Mouse (Mus musculus) right cerebral cortex, adult 18-20 months (tissue): ENCODE measurements around the gene Ncf1.
A peak's percentile ranks its signal among the peaks of the same experiment; 100 is the strongest.

Experiments used
- DNase-seq: peaks from one replicate; pipeline ENCODE4 v3.0.0; 2022; ENCODE audit warnings: mixed read lengths

Ncf1 gene

GRCm38 (mm10) chr5:134229391-134229790 lies at the start of gene Ncf1:
TSS of gene Ncf1 (minus strand) at chr5:134229625.
- DNase-seq: no peak

DNA sequence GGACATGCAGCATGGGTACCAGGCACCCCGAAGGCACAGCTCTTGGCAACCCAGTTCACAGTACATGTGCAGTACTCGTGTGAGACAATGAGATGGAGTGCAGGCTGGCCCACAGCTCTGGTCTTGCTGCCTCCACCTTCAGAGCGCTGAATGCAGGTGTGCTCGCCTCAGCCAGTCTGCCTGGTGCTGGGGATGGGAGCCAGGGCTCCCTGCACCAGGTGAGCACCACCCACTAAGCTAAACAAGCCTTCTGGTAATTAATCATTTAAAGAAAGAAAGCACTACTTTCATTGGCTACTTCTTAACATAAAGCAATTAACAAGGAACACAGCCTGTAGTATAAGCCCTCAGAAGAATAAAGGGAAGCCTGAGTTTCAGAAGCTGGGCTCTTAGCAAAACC lies 47.7 kb upstream of the Ncf1 start:
- no peak for DNase-seq

- no peak for DNase-seq
These were observed 46.1 kb upstream of the Ncf1 start for GRCm38 (mm10) chr5:134275556-134275955.

DNA sequence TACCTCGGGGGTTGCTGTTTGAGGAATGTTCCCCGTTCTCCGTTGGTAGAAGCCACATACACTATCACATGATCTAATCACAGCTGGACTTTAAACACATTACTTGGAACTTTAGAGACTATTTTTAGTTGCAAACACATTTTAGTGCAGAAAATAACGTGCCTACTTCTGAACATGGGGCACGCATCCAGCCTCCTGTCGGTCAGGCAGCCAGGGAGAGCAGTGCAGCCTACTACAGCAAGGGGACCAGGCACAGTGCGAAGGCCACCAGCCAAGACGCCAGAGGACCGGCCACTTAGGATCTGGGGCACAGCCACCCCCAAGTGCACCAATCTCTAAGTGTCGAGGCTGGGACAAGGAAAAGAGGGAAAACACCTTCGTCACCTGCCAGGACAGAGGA lies 45.6 kb upstream of the Ncf1 start:
- DNase-seq: no peak

- DNase-seq: no peak
These were observed 44.3 kb upstream of the Ncf1 start for GRCm38 (mm10) chr5:134273761-134274160.

DNA sequence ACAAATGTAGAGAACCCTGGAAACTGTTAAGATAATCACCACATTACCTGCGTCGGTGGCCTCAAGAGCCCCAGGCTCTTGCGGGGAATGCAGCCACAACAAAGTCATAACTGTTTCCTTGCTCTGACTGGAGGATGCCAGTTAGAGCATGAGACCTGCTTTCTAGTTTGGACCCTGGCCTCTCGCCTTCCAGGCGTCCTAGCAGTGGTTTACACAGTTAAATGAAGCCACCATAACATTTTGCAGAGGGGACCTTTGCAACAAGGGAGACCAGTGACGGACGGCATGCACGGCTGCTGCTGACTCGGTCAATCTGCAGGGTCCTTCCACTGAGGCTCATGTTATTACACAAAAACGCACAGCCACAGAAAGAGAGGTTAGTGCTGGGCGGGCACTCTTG lies 43.3 kb upstream of the Ncf1 start:
- no peak for DNase-seq

DNA sequence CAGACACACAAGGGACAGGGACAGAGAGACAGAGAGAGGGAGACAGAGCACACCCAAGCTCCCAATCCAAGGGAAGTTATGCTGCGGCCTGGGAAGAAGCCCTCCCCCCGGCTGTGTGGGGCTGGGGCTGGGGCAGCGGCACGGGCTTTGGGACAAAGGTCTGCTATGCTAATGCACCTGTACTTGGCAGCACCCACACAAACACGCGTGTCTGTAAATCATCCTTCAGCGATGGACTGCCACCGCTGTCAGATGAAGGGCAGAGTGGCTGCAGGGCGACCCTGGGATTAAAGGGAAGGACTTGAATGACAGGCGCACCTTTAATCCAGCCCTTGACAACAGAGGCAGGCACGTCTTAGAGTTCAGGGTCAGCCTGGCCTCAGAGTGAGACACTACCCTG lies 42.0 kb upstream of the Ncf1 start:
- DNase-seq: no peak

DNA sequence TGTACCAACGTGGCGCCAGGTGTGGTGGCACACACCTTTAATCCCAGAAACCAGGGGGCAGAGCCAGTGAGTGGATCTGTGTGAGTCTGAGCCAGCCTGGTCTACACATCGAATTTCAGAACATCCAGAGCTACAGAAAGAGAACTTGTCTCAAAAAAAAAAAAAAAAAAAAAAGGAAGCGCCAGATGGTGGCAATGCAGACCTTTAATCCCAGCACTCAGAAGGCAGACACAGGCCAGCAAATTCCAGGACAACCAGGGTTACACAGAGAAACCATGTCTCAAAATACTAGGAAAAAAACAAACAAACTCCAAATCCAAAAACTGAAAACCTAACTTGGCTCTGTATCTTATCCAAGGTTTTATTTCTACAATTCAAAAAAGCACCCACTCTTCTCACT lies 41.1 kb upstream of the Ncf1 start:
- no peak for DNase-seq

DNA sequence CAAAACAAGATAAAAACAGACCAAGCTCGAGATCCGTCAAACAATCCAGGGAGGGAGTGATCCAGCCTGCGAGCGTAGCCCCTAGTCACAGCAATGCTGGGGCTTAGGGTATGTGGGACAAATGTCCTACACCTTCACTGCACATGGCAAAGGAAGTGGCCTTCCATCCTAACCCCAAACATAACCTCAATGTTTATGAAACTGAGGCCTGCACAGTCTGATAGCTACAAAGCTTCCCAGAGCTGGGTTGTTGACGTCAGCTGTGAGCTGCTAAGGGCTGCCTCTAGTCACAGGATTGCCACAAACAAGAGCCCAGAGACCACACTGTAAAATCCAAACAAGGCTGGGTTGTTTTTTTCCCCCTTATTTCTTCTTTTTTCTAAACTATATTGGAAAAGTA lies 40.3 kb upstream of the Ncf1 start:
- no peak for DNase-seq

GRCm38 (mm10) chr5:134268751-134269150 lies 39.3 kb upstream of the Ncf1 start:
- no peak for DNase-seq

DNA sequence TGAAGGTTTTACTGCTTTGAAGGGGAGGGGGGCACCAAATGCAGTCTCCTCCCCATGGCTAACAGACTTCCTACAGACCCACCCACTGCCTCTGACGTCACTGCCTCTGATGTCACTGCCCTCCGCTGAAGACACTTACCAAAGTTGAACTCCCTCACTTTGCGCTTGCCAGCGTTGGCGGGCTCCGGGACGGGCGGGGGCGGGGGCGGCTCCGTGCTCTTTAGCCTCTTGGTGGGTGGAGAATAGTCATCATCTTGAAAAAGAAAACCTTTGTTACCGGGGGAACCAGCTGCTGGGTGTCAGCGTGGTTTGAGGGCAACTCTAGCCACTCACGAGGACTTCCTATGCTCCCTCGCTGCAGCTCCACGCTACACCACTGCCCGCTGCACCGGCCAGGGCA lies 37.0 kb upstream of the Ncf1 start:
- DNase-seq: peak; percentile 38

GRCm38 (mm10) chr5:134265890-134266289 lies 36.5 kb upstream of the Ncf1 start:
- DNase-seq: no peak

DNA sequence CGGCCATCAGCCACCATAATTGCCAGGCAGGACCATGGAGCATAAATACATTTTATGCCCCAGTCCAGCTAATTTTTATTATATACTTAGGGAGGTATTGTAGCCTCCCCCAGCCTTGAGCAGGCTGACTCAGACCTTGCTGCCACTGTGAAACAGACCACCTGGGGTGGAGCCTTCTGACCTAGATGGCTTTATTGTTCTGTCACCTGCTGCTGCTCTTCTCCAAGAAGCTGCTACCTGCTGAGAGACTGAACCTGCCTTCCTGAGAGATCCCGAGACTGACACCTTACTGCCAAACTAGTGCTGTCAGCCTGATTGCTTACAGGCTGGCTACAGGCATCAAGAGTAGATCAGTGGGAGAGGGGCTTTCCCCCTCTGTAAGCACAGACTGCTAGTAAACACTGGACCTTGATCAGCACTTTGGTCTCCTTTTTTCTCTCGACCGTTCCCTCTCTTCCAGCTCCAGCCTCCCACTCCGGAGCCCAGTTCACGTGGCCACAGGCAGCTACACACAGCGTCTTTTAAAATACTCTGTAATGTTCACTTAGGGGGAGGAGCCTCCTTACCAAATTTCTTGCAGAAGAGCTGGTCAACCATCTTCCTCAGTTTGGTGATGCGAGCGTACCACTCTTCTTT lies 30.7 kb upstream of the Ncf1 start:
- no peak for DNase-seq

- no peak for DNase-seq
These were observed 29.5 kb upstream of the Ncf1 start for GRCm38 (mm10) chr5:134258934-134259333.

GRCm38 (mm10) chr5:134258395-134258794 lies 29.0 kb upstream of the Ncf1 start:
- no peak for DNase-seq

DNA sequence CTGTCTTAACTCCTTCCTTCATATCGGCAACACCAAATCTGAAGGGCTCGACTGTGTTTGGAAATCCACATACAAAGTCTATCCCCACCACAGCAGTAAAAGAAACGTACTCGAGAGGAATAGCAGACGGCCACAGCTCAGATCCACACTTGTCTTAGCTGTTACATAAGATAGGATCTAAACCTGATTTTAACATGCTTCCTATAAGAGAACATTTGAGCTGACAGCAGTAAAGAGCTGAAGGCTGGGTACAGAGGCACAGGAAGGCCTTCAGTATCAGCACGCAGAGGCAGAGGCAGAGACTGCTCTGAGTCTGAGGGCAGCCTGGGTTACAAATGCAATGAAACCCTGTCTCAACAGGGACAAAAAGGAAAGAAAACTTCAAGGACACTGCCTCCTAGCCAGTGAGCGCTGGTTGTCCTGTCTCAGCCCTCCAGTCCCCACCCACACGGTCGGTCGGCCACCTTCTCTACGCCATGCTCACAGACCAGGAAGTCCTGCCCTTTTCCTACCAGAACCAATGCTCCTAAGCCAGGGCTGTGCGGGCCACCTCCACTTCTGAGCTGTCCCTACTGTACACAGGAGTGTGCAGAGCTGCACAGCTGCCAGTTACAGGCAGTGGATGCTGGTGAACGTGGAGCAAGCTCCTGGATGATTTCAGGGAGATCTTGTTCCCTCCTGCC lies 28.1 kb upstream of the Ncf1 start:
- DNase-seq: no peak

DNA sequence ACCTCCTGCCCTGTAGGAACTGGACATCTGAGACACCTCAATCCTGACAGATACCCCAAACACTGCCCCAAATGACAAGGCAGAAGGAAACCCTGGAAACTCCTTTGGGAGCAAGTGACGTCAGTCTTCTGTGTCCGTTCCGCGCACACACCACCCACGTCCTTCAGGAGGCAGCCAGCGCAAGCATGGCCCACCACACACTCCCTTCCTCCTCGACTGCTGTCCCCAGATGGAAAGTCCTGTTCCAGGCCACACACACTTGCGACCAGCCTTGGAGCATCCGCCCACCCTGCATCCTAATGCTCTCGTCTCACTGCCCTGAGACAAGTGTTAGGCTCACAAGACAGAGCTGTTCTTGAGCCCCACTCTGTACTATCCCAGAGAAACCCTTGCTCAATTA lies 25.9 kb upstream of the Ncf1 start:
- peak; percentile 76 for DNase-seq

DNA sequence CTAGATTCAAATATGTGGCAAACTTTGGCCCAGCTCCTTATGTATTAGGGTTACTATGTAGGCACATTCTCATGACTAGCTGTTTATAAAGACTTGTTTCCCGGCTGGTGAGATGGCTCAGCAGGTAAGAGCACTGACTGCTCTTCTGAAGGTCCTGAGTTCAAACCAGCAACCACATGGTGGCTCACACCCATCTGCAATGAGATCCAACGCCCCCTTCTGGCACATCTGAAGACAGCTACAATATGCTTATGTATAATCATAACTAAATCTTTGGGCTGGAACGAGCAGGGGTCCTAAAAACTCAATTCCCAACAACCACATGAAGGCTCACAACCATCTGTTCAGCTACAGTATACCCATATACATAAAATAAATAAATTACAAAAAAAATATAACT lies 24.4 kb upstream of the Ncf1 start:
- no peak for DNase-seq

DNA sequence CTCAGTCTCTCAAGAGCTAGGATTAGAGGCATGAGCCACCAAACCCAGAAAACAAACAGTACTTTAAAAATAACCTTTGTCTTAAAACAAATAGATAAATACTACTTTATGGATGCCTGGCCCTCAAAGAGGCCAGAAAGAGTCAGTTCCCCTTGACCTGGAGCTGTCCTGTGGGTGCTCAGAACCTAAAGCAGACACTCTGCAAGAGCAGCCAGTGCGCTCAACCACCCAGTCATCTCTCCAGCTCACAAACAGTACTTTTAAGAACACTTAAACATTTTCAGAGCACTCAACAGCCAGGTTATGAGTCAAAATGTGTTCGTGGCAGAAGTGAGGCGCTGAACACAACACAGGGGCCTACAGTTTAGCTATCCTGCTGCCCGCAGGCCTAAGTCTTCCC lies 21.7 kb upstream of the Ncf1 start:
- no peak for DNase-seq

- DNase-seq: no peak
These were observed 21.2 kb upstream of the Ncf1 start for GRCm38 (mm10) chr5:134250601-134251000.

- DNase-seq: peak; percentile 67
These were observed 19.8 kb upstream of the Ncf1 start for GRCm38 (mm10) chr5:134249245-134249649.

DNA sequence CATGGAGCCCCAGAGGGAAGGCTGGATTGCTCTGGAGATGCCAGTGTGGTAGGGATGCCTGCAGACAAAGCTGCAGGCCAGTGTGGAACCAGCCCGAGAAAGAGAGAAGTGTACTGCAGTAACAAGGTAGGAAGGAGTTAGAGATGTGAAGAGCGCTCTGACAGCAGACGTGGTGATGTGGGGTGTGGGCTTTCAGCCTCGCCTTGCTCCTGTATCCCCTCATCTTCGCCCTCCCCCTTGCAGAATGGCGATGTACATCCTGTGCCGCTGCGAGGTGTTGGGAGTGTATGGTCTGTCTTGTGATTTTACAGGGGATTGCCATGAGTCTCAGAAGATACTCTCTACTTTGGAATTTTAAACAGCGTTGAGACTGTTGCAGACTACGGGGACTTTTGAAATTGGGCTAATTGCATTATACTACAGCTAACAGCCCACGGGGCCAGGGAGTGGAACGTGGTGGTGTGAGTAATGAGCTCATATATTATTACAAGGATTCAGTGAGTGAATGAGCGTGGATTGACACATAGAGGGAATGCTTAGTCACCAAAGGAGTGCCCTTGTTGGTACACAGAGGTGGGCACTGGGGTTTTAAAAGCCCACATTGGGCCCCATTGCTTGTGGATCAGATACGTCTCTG lies 19.3 kb upstream of the Ncf1 start:
- no peak for DNase-seq

- no peak for DNase-seq
These were observed 16.7 kb upstream of the Ncf1 start for GRCm38 (mm10) chr5:134246146-134246545.

DNA sequence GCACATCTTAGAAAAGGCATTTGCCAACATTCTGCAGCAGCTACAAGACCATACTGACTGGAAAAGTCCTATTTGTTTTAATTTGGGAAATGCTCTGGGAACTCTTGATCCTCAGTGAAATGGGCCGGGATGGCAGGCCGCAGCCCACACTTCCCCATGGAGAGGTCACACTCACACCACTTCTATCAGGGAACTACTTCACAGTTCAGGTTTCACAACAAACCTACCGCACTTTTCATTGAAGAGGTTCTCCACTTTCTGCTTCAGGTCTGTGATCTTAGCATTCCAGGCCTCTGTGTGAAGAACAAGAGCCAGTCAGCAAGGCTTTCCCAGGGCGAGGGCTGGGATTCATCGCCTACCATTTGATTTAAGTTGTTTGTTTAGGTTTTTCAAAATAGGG lies 15.5 kb upstream of the Ncf1 start:
- DNase-seq: no peak
